In genomic region chr13:34136605-34137004, GRCm38 (mm10) we compare ENCODE assay signal across 10 mouse cellular contexts. TPM values are rescaled to one million over a fixed set of nuclear protein-coding genes. Genes with fewer than 3 reads are reported as not detected.
DNase-seq lines count a peak whose midpoint lies in the region; ATAC-seq lines count a peak whose summit lies in the region.
"Had no signal": no experiment of that assay in that cellular context is flagged by ENCODE, and none has a peak within 500 bp of the region (broad histone marks: within the 10 kb centered on the region; RNA-seq: fewer than 3 reads in every experiment).

No protein-coding gene starts in this region.

- no peaks in the 10 kb centered on the region for H3K36me3 ChIP-seq in limb, embryonic 12.5 days
- no peaks in the 10 kb centered on the region for H3K36me3 ChIP-seq in limb, embryonic 10.5 days
- H3K36me3 ChIP-seq: G1E had no signal

- H3K9me3 ChIP-seq in limb, embryonic 12.5 days, result no peaks in the 10 kb centered on the region
- H3K9me3 ChIP-seq in limb, embryonic 10.5 days (replicated peaks), result no peaks in the 10 kb centered on the region
- H3K9me3 ChIP-seq: G1E had no signal

- peaks cover 23% of the 10 kb centered on the region for H3K4me1 ChIP-seq in limb, embryonic 12.5 days (replicated peaks)
- peaks cover 22% of the 10 kb centered on the region for H3K4me1 ChIP-seq in limb, embryonic 10.5 days

- peaks cover 13% of the 10 kb centered on the region for H3K27me3 ChIP-seq in limb, embryonic 12.5 days
- H3K27me3 ChIP-seq in limb, embryonic 10.5 days (ENCODE audit: low read depth, poor library complexity, severe bottlenecking), result peaks cover 37% of the 10 kb centered on the region

- intact Hi-C loops in left cerebral cortex, postnatal 36 days (cut with DNase I), result no loop called here

- 0 out of 2 replicates have a peak, but pooled peaks have one; percentile 23 for ATAC-seq in limb, embryonic 12.5 days (ENCODE audit: insufficient number of reproducible peaks, insufficient read depth, low FRiP score, low TSS enrichment, low read depth)

- no peak overlapping the region for H3K4me3 ChIP-seq in limb, embryonic 12.5 days (replicated peaks)
- H3K4me3 ChIP-seq in limb, embryonic 10.5 days, result no peak overlapping the region

- 64% methylated on average over 7 of the region's 7 CpGs for WGBS in limb, embryonic 12.5 days
- 85% methylated on average over 7 of the region's 7 CpGs for WGBS in limb, embryonic 10.5 days

- no peak overlapping the region for H3K9ac ChIP-seq in limb, embryonic 12.5 days (replicated peaks)

- DNase-seq in limb, embryonic 10.5 days (ENCODE audit: low spot score), result no peak
- DNase-seq in heart, postnatal 4 days, result peak; percentile 34
- DNase-seq in left cerebral cortex, postnatal 36 days (ENCODE audit: low spot score in 2 of 2), result peak; percentile 58 to 63
- DNase-seq in right cerebral cortex, postnatal 4 days, result peak; percentile 41
- DNase-seq in kidney, adult 9 months, result no peak
- DNase-seq in embryo, embryonic 11 days, result no peak
- DNase-seq in urinary bladder, postnatal 10 days (ENCODE audit: low spot score), result no peak
- DNase-seq: gastrocnemius, postnatal 36 days had no signal

- no peak overlapping the region for H3K27ac ChIP-seq in limb, embryonic 12.5 days
- no peak overlapping the region for H3K27ac ChIP-seq in limb, embryonic 10.5 days

- no peak overlapping the region for H3K4me2 ChIP-seq in limb, embryonic 12.5 days

RNA-seq across cellular contexts. Expression of gene Tubb2b, which starts 6.3 kb away (rescaled TPM):
- 25.6 and 27.1 TPM in 2 replicates for polyA plus RNA-seq in limb, embryonic 12.5 days (2016; fragmentation: Nextera tagmentation; extraction: Ambion mirVana)
- polyA plus RNA-seq in limb, embryonic 10.5 days (2016; fragmentation: Nextera tagmentation; extraction: Ambion mirVana), result 11.7 and 15.6 TPM in 2 replicates
- 100 to 1,000 TPM; 100 to 106 TPM for total RNA-seq in heart, postnatal 4 days (2021)
- 100 to 1,000 TPM; 174 to 183 TPM for total RNA-seq in left cerebral cortex, postnatal 36 days (2021)

RNA-seq across cellular contexts. Expression of gene Psmg4, which starts 26.2 kb away (rescaled TPM):
- polyA plus RNA-seq in limb, embryonic 12.5 days (2016; fragmentation: Nextera tagmentation; extraction: Ambion mirVana), result 102 and 106 TPM in 2 replicates
- polyA plus RNA-seq in limb, embryonic 10.5 days (2016; fragmentation: Nextera tagmentation; extraction: Ambion mirVana), result 80.5 and 83.3 TPM in 2 replicates
- 10 to 100 TPM; 41.1 to 41.3 TPM for total RNA-seq in heart, postnatal 4 days (2021)
- total RNA-seq in left cerebral cortex, postnatal 36 days (2021), result 10 to 100 TPM; 19.4 to 20.5 TPM

RNA-seq across cellular contexts. Expression of gene Tubb2a, which starts 58.8 kb away (rescaled TPM):
- polyA plus RNA-seq in limb, embryonic 12.5 days (2016; fragmentation: Nextera tagmentation; extraction: Ambion mirVana), result 79.8 and 80.1 TPM in 2 replicates
- polyA plus RNA-seq in limb, embryonic 10.5 days (2016; fragmentation: Nextera tagmentation; extraction: Ambion mirVana), result 44.3 and 44.7 TPM in 2 replicates
- 100 to 1,000 TPM; 168 to 177 TPM for total RNA-seq in heart, postnatal 4 days (2021)
- total RNA-seq in left cerebral cortex, postnatal 36 days (2021), result 100 to 1,000 TPM; 839 to 952 TPM

Comparison
In these comparisons a context has a peak if more than half of its experiments do, and no peak if none do; other contexts are left out.
1. DNase-seq: peak in heart, postnatal 4 days (single experiment), left cerebral cortex, postnatal 36 days (2 of 2) and right cerebral cortex, postnatal 4 days (single experiment); none in limb, embryonic 10.5 days (single experiment), kidney, adult 9 months (single experiment), embryo, embryonic 11 days (single experiment) and urinary bladder, postnatal 10 days (single experiment).
2. RNA of gene Tubb2a, which starts 58.8 kb away (total RNA-seq): 839 to 952 TPM in left cerebral cortex, postnatal 36 days; 168 to 177 TPM in heart, postnatal 4 days; every median in the first group is over 4 times any median in the second.